Mouse (Mus musculus) heart, embryonic 14.5 days (tissue): ENCODE measurements around the gene Acap2. TPM values are rescaled to one million over a fixed set of nuclear protein-coding genes. Genes with fewer than 3 reads are reported as not detected.

Experiments used
- ATAC-seq: fragments of 200-750 bp; cut with Nextera tagmentation; 2 replicates; pipeline ENCODE4 v1.8.0; 2017; ENCODE audit warnings: low read depth, moderate TSS enrichment; ENCODE audit not compliant: insufficient number of reproducible peaks, insufficient read depth, low FRiP score
- H3K27ac ChIP-seq, 2 experiments: fragments of 200-500 bp in 1 of 2; fragments of 300-500 bp in 1 of 2; sonication (generic) in 1 of 2; replicated peaks in 1 of 2; 2 replicates each; pipeline ENCODE4 v1.5.1; 2012 to 2014; ENCODE audit warnings: low read depth in 2 of 2, low read length in 2 of 2, control low read depth in 1 of 2, mild to moderate bottlenecking in 1 of 2, mixed read lengths in 1 of 2; ENCODE audit not compliant: control insufficient read depth in 1 of 2, insufficient read depth in 1 of 2
- H3K27me3 ChIP-seq: fragments of 300-500 bp; sonication (generic); 2 replicates; pipeline ENCODE4 v1.6.1; 2014; ENCODE audit warnings: mild to moderate bottlenecking, low read length, control low read depth; ENCODE audit not compliant: control insufficient read depth, insufficient read depth
- H3K36me3 ChIP-seq: fragments of 300-500 bp; sonication (generic); 2 replicates; pipeline ENCODE4 v1.6.1; 2014; ENCODE audit warnings: mild to moderate bottlenecking, control low read depth, low read length, mixed read lengths; ENCODE audit not compliant: control insufficient read depth, insufficient read depth
- H3K4me1 ChIP-seq, 2 experiments: fragments of 200-500 bp in 1 of 2; fragments of 300-500 bp in 1 of 2; sonication (generic) in 1 of 2; 2 replicates each; pipeline ENCODE4 v1.6.1; 2012 to 2014; ENCODE audit warnings: low read length in 2 of 2, control low read depth in 1 of 2, mixed read lengths in 1 of 2; ENCODE audit not compliant: control insufficient read depth in 2 of 2, insufficient read depth in 2 of 2
- H3K4me2 ChIP-seq: fragments of 300-500 bp; sonication (generic); 2 replicates; pipeline ENCODE4 v1.6.1; 2014; ENCODE audit warnings: mild to moderate bottlenecking, low read length
- H3K4me3 ChIP-seq, 2 experiments: fragments of 200-500 bp in 1 of 2; fragments of 300-500 bp in 1 of 2; sonication (generic) in 1 of 2; 2 replicates each; pipeline ENCODE4 v1.5.1; 2012 to 2014; ENCODE audit warnings: low read length in 2 of 2, mild to moderate bottlenecking in 2 of 2, control low read depth in 1 of 2, low read depth in 1 of 2, moderate library complexity in 1 of 2; ENCODE audit not compliant: control insufficient read depth in 1 of 2, insufficient read depth in 1 of 2
- H3K9ac ChIP-seq: fragments of 300-500 bp; sonication (generic); 2 replicates; pipeline ENCODE4 v1.6.1; 2014; ENCODE audit warnings: mild to moderate bottlenecking, low read length
- H3K9me3 ChIP-seq: fragments of 300-500 bp; sonication (generic); 2 replicates; pipeline ENCODE4 v1.6.1; 2016; ENCODE audit warnings: low read length, control low read depth; ENCODE audit not compliant: control insufficient read depth
- WGBS: fragments of 180-500 bp; shearing (Covaris S2); extraction: QIAGEN DNeasy Blood & Tissue Kit; methylation state at CpG from one replicate; pipeline ENCODE4 v1.1.7; 2014; 5-methylcytosine and 5-hydroxymethylcytosine counted together
- polyA plus RNA-seq: library from polyadenylated mRNA; unstranded; fragments of >200 nt; fragmentation: Nextera tagmentation; extraction: Ambion mirVana; gene quantifications from 2 replicates; pipeline ENCODE4 v1.2.1, GENCODE M21; 2014

The Acap2 gene
- 14.9 and 15.0 TPM in 2 replicates for polyA plus RNA-seq

GRCm38 (mm10) chr16:31200790-31201567 lies at the start of gene Acap2:
Acap2 (minus strand) TSS chr16:31201245.
- Histone ChIP-seq H3K9me3 (no peaks in the 10 kb centered on the region), H3K4me1 (peaks cover 4 to 11% of the 10 kb centered on the region in 2 experiments; a peak in 1 of 4 replicates), H3K4me3 (peak within 1 kb of the TSS; percentile 98), H3K9ac (peak within 1 kb of the TSS; percentile 97), H3K27ac (peak within 1 kb of the TSS; percentile 92 to 93), H3K27me3 (no peaks in the 10 kb centered on the region), H3K36me3 (no peaks in the 10 kb centered on the region), H3K4me2 (peak within 1 kb of the TSS; percentile 65)
- WGBS: under 1% methylated on average over 68 of the region's 73 CpGs
- peak; percentile 97 for ATAC-seq

GRCm38 (mm10) chr16:31249401-31249800 lies 48.4 kb upstream of the Acap2 start:
- ATAC-seq: no peak
- no peaks in the 10 kb centered on the region for H3K9me3 ChIP-seq

DNA sequence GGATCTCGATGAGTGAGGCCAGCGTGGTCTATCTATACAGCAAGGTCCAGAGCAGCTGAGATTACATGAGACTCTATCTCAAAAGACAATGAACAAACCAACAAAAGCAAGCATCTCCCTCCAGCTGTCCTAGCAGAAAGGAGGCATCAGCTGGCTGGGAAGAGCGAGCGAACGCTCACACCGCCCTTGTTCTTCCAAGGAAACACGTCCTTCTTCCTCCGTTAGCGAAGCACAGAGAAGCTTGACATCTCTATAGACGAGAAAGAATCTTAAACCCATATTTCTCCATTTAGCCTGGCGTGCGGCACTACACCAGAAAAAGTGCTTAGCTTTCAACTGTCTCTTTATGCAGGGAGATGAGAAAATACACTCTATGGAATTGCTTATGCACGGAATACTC lies 47.7 kb upstream of the Acap2 start:
- no peaks in the 10 kb centered on the region for H3K4me1 ChIP-seq
- peaks cover 11% of the 10 kb centered on the region for H3K36me3 ChIP-seq
- H3K9me3 ChIP-seq: no peaks in the 10 kb centered on the region
- H3K27ac ChIP-seq: no peak overlapping the region
- H3K4me3 ChIP-seq: no peak overlapping the region
- no peak overlapping the region for H3K4me2 ChIP-seq
- no peak for ATAC-seq
- 88% methylated on average over 13 of the region's 13 CpGs for WGBS
- H3K27me3 ChIP-seq: no peaks in the 10 kb centered on the region
- no peak overlapping the region for H3K9ac ChIP-seq

More at GRCm38 (mm10) chr16:31249401-31249800, 48.4 kb upstream of the Acap2 start:
- Histone ChIP-seq H3K27me3 (no peaks in the 10 kb centered on the region), H3K27ac (no peak overlapping the region), H3K36me3 (peaks cover 12% of the 10 kb centered on the region), H3K4me1 (no peaks in the 10 kb centered on the region), H3K9ac (no peak overlapping the region), H3K4me2 (no peak overlapping the region), H3K4me3 (no peak overlapping the region)
- 91% methylated on average over 3 of the region's 3 CpGs for WGBS

DNA sequence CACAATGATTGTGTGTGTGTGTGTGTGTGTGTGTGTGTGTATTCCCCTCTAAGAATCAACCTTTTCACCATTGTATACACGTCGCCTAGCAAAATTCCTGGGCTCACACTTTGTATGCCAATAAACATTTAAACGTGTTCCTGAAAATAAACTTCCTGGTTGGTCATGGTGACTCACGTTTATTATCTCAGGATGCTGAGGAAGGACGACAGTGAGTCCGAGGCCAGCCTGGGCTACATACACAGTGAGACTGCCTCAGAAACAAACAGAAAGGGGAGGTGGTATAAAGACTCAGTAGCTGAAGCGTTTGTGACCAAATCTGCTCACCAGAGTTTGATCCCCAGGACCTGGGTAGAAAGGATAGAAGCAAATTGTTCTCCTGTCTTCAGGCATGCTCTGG lies 46.4 kb upstream of the Acap2 start:
- no peaks in the 10 kb centered on the region; the same call in 1 of the 2 replicates for H3K27me3 ChIP-seq
- no peak overlapping the region for H3K9ac ChIP-seq
- WGBS: 63% methylated on average over 7 of the region's 7 CpGs
- no peaks in the 10 kb centered on the region for H3K4me1 ChIP-seq
- no peak overlapping the region for H3K27ac ChIP-seq
- no peak overlapping the region for H3K4me2 ChIP-seq
- H3K9me3 ChIP-seq: no peaks in the 10 kb centered on the region
- no peak overlapping the region for H3K4me3 ChIP-seq
- H3K36me3 ChIP-seq: peaks cover 6% of the 10 kb centered on the region
- ATAC-seq: no peak

DNA sequence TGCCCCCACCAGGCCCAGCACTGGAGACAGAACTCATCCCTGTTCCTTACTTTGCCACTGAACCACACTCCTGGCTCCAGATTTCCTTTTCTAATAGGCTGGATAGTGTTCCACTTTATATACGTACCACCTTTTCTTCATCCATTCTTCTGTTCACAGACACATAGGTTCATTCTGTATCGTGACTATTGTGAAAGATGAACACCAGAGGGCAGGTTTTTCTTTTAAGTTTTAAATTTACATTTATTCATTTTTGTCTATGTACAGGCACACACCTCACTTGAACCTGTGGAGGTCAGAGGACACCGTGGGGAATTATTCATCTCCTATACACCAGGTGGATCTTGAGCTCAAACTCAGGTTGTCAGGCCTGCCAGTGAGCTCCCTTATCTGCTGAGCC lies 43.0 kb upstream of the Acap2 start:
- H3K4me2 ChIP-seq: no peak overlapping the region
- H3K27ac ChIP-seq: no peak overlapping the region
- ATAC-seq: no peak
- H3K9ac ChIP-seq: no peak overlapping the region
- H3K9me3 ChIP-seq: no peaks in the 10 kb centered on the region
- no peaks in the 10 kb centered on the region; the same call in 1 of the 2 replicates for H3K27me3 ChIP-seq
- no peaks in the 10 kb centered on the region for H3K4me1 ChIP-seq
- no peaks in the 10 kb centered on the region for H3K36me3 ChIP-seq
- WGBS: 78% methylated on average over 3 of the region's 3 CpGs
- no peak overlapping the region for H3K4me3 ChIP-seq

GRCm38 (mm10) chr16:31241433-31241832 lies 40.4 kb upstream of the Acap2 start:
- ATAC-seq: no peak
- no peak overlapping the region for H3K27ac ChIP-seq
- WGBS: 82% methylated on average over 9 of the region's 9 CpGs
- no peak overlapping the region for H3K4me3 ChIP-seq
- no peaks in the 10 kb centered on the region for H3K9me3 ChIP-seq
- H3K36me3 ChIP-seq: no peaks in the 10 kb centered on the region
- H3K4me1 ChIP-seq: no peaks in the 10 kb centered on the region
- no peak overlapping the region for H3K4me2 ChIP-seq
- no peaks in the 10 kb centered on the region; the same call in 1 of the 2 replicates for H3K27me3 ChIP-seq
- no peak overlapping the region for H3K9ac ChIP-seq

- Histone ChIP-seq H3K9me3 (no peaks in the 10 kb centered on the region), H3K36me3 (no peaks in the 10 kb centered on the region), H3K9ac (no peak overlapping the region), H3K27me3 (no peaks in the 10 kb centered on the region; the same call in 1 of the 2 replicates), H3K27ac (no peak overlapping the region), H3K4me1 (peaks cover 1 to 4% of the 10 kb centered on the region in 2 experiments; a peak in 2 of 4 replicates), H3K4me3 (no peak overlapping the region), H3K4me2 (no peak overlapping the region)
- ATAC-seq: no peak
- 87% methylated on average over 8 of the region's 8 CpGs for WGBS
These were observed 39.5 kb upstream of the Acap2 start for GRCm38 (mm10) chr16:31240569-31240968.
